Mouse (Mus musculus): Measurements from ENCODE around the gene Plce1.

DNA sequence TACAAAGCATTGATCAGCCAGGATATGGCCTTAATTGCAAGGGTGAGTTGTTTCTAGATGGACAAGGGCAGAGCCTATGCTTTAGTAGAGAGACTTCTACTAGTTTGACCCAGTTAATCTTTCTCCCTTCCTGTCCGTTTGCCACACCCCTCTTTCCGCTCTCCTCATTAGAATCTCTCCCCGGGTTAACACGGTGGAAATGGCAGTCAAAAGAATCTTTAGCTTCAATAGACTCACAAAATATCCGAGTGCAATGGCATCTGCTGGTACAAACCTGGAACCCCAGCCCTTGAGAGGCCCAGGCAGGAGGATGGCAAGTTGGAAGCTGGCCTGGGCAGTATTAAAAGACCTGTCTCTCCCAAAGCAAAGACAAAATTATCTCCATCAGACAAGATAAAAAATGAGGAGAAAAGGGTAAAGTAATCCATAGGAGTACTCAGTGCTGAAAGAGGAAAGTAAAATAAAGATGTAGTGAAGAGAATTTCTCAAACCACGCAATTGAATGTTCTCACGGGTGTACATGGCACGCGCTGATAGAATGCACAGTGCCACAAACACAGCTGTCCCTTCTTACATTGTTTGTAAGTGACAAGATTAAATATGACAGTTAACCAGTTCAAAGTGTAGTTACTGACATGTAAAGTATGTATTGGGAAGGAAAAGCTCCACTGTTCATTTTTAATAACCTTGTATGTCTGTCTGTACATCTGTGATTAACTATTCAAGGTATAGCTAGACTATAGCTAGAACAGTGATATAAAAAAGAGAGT lies 145.5 kb downstream of the Plce1 start:
- no peak for TF ChIP-seq CTCF (conservative IDR thresholded peaks at IDR 0.05; ENCODE audit: insufficient read depth, insufficient read length, low read depth, low read length)
- no peak for TF ChIP-seq POLR2A (IDR thresholded peaks at IDR 0.05; ENCODE audit: low read depth, low read length)

All from kidney, adult 2 months (tissue).